Mouse (Mus musculus): ENCODE measurements around the gene Dzip1.
A peak's percentile ranks its signal among the peaks of the same experiment; 100 is the strongest.

Dzip1 gene

DNA sequence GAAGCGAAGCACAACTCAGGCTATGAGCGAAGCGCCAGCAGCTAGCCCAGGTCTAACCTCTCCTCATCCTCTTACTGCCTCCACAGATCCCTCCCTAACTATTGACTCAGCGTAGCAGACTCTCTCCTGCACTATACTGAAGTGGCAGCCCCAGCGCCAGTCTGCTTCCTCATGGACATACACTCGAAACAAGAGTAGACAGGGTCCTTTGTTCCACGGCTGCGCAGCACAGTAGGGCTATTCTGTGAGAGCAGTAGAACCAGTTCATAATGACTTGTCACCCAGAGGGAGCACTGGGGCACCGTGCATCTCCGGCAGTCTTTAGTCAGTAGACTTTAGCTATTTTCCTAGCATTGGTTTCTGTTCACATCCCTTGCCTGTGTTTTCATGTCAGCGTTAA lies 89.1 kb downstream of the Dzip1 start:
- no peak for DNase-seq (ENCODE audit: low read depth, low spot score)

DNA sequence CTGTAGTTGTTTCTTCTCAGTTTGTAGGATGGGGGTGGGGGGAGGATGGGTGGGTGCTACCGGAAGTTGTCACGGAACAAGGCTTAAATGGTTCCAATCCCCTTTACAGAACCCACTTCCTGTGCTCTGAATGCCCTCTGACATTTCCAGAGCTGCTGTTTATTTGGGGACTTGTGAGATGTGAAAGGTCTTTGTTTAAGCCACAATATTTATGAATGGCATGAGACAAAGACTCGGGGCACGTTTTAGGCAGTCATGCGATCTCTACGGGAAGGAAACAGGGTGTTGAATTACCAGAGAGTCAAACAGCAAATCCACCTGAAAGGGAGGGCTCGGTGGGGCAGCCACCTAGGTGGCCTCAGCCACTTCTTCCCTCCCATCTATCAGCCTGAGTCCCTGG lies 90.9 kb downstream of the Dzip1 start:
- DNase-seq (ENCODE audit: low read depth, low spot score): no peak

DNA sequence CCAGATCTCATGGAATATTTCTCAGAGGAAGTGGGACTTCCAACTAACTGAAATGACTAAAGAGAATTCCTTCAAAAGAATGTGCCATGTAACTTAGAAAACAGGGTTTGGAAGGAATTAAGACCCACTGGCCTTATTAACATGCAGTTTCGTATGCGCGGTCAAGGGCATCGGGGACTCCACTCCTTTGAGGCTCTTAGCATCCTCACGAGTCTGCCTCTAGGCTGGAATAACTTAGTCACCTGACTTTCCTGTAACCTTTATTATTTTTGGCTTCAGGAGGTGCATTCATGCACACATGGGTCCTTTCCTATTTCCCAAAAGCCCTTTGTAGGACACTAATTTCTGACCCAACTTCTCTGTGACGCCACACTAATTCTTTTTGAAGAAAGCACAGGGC lies 92.0 kb downstream of the Dzip1 start:
- no peak for DNase-seq (ENCODE audit: low read depth, low spot score)

DNA sequence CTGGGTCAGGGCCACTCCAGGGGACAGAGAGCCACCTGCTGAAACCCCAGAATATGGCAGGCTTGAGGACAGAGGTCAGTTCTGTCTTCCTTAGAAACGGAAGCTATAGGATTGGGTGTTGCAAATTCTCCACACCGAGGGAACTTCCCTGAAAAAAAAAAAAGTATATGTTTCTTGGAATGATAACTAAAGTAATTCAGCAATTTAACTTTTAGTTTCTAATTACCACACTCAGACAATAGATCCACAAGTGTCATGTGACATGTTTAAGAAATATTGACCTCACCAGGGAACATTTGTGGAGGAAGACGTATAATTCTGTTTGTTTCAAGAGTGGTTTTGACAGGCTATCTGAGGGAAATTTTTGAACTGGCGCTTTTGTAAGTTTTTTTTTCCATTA lies 93.7 kb downstream of the Dzip1 start:
- no peak for DNase-seq (ENCODE audit: low read depth, low spot score)

DNA sequence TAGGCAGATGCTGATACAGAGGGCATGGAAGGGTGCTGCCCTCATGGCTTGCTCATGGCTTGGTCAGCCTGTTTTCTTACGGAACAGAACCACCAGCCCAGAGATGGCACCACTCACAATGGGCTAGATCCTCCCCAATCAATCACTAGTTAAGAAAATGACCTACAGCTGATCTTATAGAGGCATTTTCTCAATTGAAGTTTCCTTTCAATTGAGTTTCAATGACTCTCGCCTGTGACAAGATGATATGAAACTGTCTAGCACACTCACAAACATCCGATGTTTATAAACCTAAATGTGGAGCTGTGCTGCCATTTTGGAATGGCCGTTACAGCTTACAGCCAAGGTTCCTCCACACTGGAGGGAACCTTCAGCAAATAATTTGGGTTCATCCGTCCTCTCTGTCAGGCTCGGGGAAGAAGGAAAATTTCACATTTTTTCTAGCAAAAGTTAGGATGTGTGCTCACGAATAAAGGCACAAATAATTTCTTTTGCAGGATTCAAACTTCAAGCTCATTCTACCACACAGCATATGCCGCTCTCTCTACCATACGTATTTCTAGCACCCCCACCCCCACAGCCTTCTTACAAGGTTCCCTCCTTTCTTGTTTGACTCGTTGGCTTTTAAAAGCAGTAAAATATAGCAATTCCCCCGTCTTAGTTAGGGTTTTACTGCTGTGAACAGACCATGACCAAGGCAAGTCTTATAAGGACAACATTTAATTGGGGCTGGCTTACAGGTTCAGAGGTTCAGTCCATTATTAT lies 95.7 kb downstream of the Dzip1 start:
- no peak for DNase-seq (ENCODE audit: low read depth, low spot score)

DNA sequence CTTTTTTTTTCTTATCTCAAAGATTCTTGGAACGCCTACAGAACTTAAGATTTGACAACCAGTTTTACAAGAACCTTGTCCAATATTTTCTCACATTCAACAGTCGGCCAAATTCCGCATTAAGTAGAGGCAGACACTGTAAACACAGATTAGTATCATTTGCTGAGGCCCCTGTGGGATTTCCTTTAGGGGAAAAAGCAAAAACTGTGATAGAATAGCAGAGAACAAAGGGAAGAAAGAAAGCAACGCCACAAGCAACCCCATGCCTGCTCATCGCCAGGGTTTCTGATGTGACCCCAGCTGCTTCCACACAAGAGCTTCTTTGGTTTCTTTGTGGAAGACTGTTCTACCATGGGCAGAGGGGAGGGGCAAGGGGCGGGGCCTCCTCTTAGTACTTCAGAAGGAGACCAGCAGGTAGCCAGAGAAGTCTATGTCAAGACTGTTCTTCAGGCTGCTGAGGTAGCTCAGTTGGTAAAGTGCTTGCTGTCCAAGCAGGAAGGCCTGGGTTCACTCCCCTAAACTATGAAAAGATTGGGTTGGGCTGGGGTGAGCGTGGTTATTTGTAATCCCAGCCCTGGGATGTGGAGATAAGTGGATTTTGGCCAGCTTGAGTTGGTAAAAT lies 97.9 kb downstream of the Dzip1 start:
- peak; percentile 38 for DNase-seq (ENCODE audit: low read depth, low spot score)

DNA sequence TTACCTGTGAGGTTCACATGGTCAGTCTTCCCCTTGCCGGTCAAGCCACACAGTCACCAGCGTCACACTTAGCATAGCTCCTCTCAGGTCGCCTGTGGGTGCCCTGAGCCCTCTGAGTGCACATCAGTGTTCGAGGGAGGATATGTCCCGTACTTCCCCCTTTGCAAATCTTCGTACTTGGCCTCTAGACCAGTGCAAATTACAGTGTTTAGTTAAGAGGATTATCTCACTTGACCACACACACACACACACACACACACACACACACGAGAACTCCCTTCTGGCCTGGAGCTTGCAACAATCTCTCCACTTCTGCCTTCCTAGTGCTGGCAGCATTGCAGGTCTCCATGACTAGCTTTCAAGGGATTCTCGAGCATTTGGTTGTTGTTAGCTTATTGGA lies 98.9 kb downstream of the Dzip1 start:
- DNase-seq (ENCODE audit: low read depth, low spot score): no peak

All from R1 (cell line).